Mouse (Mus musculus): Measurements from ENCODE around the gene Aars2. TPM values are rescaled to one million over a fixed set of nuclear protein-coding genes. Genes with fewer than 3 reads are reported as not detected.

The Aars2 gene
- total RNA-seq, 2 experiments from 2014 or later, result 15.0 to 16.0 TPM

- no peak for DNase-seq
- intact Hi-C loops (cut with DNase I; ENCODE audit: low total_unique reads), result loop anchor here (2.0 kb wide), 1 partner anchor 34 kb away; no protein-coding TSS in a partner anchor
Measured at GRCm38 (mm10) chr17:45553065-45553464, 46.4 kb downstream of the Aars2 start.

GRCm38 (mm10) chr17:45554420-45554819 lies 47.8 kb downstream of the Aars2 start:
- no peak for DNase-seq
- intact Hi-C loops (cut with DNase I; ENCODE audit: low total_unique reads), result no loop called here

GRCm38 (mm10) chr17:45555452-45556106 lies 48.9 kb downstream of the Aars2 start, which contains the start of gene Nfkbie:
TSS of gene Nfkbie (plus strand) at chr17:45555703.
- intact Hi-C loops (cut with DNase I; ENCODE audit: low total_unique reads), result no loop called here
- DNase-seq, result peak; percentile 93

- no peak for DNase-seq
Measured at GRCm38 (mm10) chr17:45556107-45556489, 49.5 kb downstream of the Aars2 start.

GRCm38 (mm10) chr17:45556514-45557245 lies 50.0 kb downstream of the Aars2 start:
- intact Hi-C loops (cut with DNase I; ENCODE audit: low total_unique reads), result no loop called here
- DNase-seq, result no peak

More at GRCm38 (mm10) chr17:45556107-45556489, 49.5 kb downstream of the Aars2 start:
- intact Hi-C loops (cut with DNase I; ENCODE audit: low total_unique reads), result no loop called here

GRCm38 (mm10) chr17:45557246-45557824 lies 50.7 kb downstream of the Aars2 start:
- intact Hi-C loops (cut with DNase I; ENCODE audit: low total_unique reads), result no loop called here
- DNase-seq, result no peak

GRCm38 (mm10) chr17:45557998-45558862 lies 51.6 kb downstream of the Aars2 start:
- no peak for DNase-seq
- intact Hi-C loops (cut with DNase I; ENCODE audit: low total_unique reads), result no loop called here

GRCm38 (mm10) chr17:45559732-45560525 lies 53.3 kb downstream of the Aars2 start:
- intact Hi-C loops (cut with DNase I; ENCODE audit: low total_unique reads), result no loop called here
- no peak for DNase-seq

- no peak for DNase-seq
- intact Hi-C loops (cut with DNase I; ENCODE audit: low total_unique reads), result no loop called here
Measured at GRCm38 (mm10) chr17:45563216-45563615, 56.6 kb downstream of the Aars2 start.

- peak; percentile 96 for DNase-seq
- intact Hi-C loops (cut with DNase I; ENCODE audit: low total_unique reads), result no loop called here
Measured at GRCm38 (mm10) chr17:45563655-45564530, 57.3 kb downstream of the Aars2 start, which contains the start of gene Slc35b2. TSS of gene Slc35b2 (plus strand) at chr17:45563874.

- no peak for DNase-seq
- intact Hi-C loops (cut with DNase I; ENCODE audit: low total_unique reads), result no loop called here
Measured at GRCm38 (mm10) chr17:45564531-45565084, 58.0 kb downstream of the Aars2 start.

GRCm38 (mm10) chr17:45565103-45565502 lies 58.5 kb downstream of the Aars2 start:
- intact Hi-C loops (cut with DNase I; ENCODE audit: low total_unique reads), result no loop called here
- no peak for DNase-seq

GRCm38 (mm10) chr17:45566031-45566359 lies 59.4 kb downstream of the Aars2 start:
- intact Hi-C loops (cut with DNase I; ENCODE audit: low total_unique reads), result no loop called here
- DNase-seq, result no peak

GRCm38 (mm10) chr17:45566360-45567161 lies 59.9 kb downstream of the Aars2 start:
- no peak for DNase-seq
- intact Hi-C loops (cut with DNase I; ENCODE audit: low total_unique reads), result no loop called here

- intact Hi-C loops (cut with DNase I; ENCODE audit: low total_unique reads), result no loop called here
- no peak for DNase-seq
Measured at GRCm38 (mm10) chr17:45567162-45567601, 60.5 kb downstream of the Aars2 start.

GRCm38 (mm10) chr17:45568990-45569389 lies 62.3 kb downstream of the Aars2 start:
- intact Hi-C loops (cut with DNase I; ENCODE audit: low total_unique reads), result no loop called here
- no peak for DNase-seq

- no peak for DNase-seq
- intact Hi-C loops (cut with DNase I; ENCODE audit: low total_unique reads), result no loop called here
Measured at GRCm38 (mm10) chr17:45569999-45570398, 63.4 kb downstream of the Aars2 start.

All from gastrocnemius, postnatal 14 days (tissue).